1 mouse cellular context compared by ENCODE assay signal in the genomic region with DNA sequence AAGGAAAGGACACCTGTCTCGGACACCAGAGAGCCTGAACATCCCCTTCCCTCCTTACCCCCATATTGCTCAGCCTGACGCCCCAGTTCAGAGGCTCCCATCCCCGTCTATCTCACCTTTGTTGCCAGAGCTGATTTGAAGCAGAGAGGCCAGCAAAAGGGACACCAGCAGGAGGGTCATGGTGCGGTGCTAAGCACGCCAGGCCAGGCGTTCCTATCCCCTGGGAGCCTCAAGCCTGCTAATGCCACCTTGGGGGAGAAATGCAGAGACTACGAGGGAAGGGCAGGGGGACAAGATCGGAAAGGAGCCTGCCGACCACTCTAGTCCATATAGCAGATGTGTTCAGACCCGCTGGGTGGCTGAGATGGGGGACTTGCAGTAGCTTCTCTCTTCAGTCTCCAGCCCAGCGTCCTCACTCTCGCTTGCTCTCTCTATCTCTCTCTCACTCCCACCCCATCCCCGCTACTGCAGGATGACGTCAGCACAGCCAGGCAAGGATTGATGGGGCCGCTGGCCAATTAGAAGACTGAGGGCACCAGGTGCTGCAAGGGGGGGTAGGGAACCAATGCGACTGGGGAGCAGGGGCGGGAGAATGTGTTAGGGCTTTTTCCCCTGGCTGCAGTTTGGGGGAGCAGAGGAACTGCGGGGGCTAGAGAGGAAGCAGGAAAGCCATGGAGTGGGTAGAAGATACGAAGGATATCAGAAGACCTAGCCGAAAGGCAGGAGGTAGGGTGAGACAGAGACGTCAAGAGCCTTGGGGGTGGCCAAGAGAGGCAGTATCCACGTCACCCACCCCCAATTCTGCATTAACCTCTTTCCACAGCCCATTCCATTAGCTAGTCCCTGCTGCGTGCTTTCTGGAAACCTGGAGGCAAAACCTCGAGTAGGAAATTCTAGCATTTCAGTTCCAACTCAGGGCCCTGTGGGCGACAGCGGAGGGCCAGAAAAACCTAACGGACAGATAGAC.
TF ChIP-seq lines count a peak whose summit lies in the region.

A gene (minus strand): TSS at position 490 of the 967 bp plus-strand sequence.

TF ChIP-seq in CH12.LX, 34 proteins besides CTCF, POLR2A, EP300 and RAD21:
- TF ChIP-seq CHD1 (IDR thresholded peaks at IDR 0.05; ENCODE audit: low read depth, low read length) (no peak), UBTF (IDR thresholded peaks at IDR 0.05; ENCODE audit: low read depth, low read length) (no peak), ETS1 (conservative IDR thresholded peaks at IDR 0.05; ENCODE audit: low read depth, low read length) (no peak), USF2 (conservative IDR thresholded peaks at IDR 0.05; ENCODE audit: low read depth, low read length) (no peak), SIN3A (IDR thresholded peaks at IDR 0.05; ENCODE audit: low read length) (no peak), TCF12 (IDR thresholded peaks at IDR 0.05; ENCODE audit: low read depth, low read length) (0 out of 2 replicates have a peak, but pooled peaks have one; percentile 21), ZNF384 (IDR thresholded peaks at IDR 0.05; ENCODE audit: low read depth, low read length) (no peak), CHD2 (IDR thresholded peaks at IDR 0.05; ENCODE audit: low read length) (peak; percentile 88), IRF4 (IDR thresholded peaks at IDR 0.05; ENCODE audit: low read depth, low read length) (no peak), MAFK (IDR thresholded peaks at IDR 0.05; ENCODE audit: insufficient replicate concordance, low read length) (no peak), ZMIZ1 (IDR thresholded peaks at IDR 0.05; ENCODE audit: low read depth, low read length) (no peak)
